Mouse (Mus musculus): ENCODE results near the gene Isca2. TPM values are rescaled to one million over a fixed set of nuclear protein-coding genes. Genes with fewer than 3 reads are reported as not detected.
A peak's percentile ranks its signal among the peaks of the same experiment; 100 is the strongest.

The Isca2 gene
- total RNA-seq, 2 experiments from 2014 or later = 51.6 to 64.3 TPM

GRCm38 (mm10) chr12:84809033-84809432, 36.0 kb downstream of the Isca2 start:
- Histone ChIP-seq H3K27ac (no peak overlapping the region), H3K4me3 (no peak overlapping the region)
- TF ChIP-seq CTCF (conservative IDR thresholded peaks at IDR 0.05) = no peak
- no peak for DNase-seq (ENCODE audit: low spot score in 2 of 2)

DNA sequence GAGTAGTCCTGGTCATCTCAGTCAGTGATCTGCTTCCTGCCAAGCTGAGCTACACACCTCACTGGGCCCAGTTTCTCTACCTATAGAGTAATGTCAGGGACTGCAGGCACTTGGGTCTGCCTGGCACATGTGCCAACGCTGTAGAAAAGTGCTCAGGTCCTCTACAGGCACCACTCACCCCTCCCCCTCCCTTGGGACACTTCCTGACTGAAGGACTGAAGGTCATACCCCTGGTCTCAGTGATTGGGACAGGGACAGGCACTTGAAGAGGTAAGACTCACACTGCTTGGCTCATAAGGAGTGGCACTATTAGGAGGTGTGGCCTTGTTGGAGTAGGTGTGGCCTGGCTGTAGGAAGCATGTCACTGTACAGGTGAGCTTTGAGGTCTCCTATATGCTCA, 37.8 kb downstream of the Isca2 start:
- no peak overlapping the region for H3K27ac ChIP-seq
- no peak for TF ChIP-seq CTCF (conservative IDR thresholded peaks at IDR 0.05)
- no peak overlapping the region for H3K4me3 ChIP-seq
- DNase-seq (ENCODE audit: low spot score in 2 of 2) = no peak

- H3K4me3 ChIP-seq = no peak overlapping the region
- DNase-seq (ENCODE audit: low spot score in 2 of 2) = no peak
- TF ChIP-seq CTCF (conservative IDR thresholded peaks at IDR 0.05) = no peak
- H3K27ac ChIP-seq = no peak overlapping the region
These were observed 38.5 kb downstream of the Isca2 start for GRCm38 (mm10) chr12:84811510-84811909.

DNA sequence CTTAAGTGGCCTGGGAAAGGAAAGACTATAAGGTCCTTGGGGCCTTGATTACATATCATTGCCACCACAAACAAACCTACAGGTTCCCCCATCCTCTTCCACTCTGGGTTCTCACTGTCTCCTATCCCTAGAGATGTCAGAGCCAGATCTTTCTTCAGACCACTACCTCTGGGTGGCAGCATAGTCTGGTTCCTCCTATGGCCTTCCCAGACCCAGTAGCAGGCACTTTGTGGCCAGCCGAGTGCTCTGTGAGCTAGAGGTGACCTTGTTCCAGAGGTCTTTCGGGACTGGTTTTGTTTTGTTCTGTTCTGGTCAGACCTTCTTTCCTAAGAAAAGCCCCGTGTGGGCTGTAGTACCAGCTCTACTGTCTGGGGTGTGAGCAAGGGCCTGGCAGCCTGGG, 39.0 kb downstream of the Isca2 start:
- TF ChIP-seq CTCF (conservative IDR thresholded peaks at IDR 0.05) = peak; percentile 61

GRCm38 (mm10) chr12:84813773-84814172, 40.7 kb downstream of the Isca2 start:
- H3K27ac ChIP-seq = no peak overlapping the region
- peak; percentile 36 for TF ChIP-seq CTCF (conservative IDR thresholded peaks at IDR 0.05)
- no peak for DNase-seq (ENCODE audit: low spot score in 2 of 2)
- H3K4me3 ChIP-seq = no peak overlapping the region

More for the DNA sequence above, 39.0 kb downstream of the Isca2 start:
- DNase-seq (ENCODE audit: low spot score in 2 of 2) = no peak
- Histone ChIP-seq H3K4me3 (no peak overlapping the region), H3K27ac (no peak overlapping the region)

DNA sequence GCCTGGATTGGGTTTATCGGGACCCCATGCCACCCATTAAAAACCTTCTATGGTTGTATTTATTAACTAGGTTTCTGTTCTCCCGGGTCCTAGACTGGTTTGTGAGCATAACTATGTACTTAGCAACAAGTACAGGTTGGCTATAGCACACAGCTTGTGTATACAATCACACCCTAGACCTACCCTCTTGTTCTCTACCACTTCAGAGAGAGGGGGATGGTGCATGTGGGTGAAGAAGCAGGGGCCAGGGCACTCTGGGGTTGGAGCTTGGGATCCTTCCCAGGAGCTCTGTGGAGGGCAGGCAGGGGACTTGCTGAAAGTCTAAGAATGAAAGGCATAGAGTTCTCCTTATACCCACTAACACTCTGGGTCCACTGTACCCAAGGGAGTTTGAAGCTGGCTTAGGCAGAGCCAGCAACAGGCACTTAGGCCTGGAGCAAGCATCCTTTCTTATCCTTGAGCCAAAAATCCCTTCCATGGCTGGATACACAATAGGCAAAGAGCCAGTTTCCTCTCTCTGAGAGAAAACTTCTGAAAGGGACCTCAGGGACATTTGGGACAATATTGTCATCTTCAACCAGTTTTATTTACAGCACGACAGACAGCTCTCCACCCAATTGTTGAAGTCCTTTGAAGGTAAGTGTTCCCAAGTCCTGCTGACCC, 41.7 kb downstream of the Isca2 start:
- no peak overlapping the region for H3K4me3 ChIP-seq
- no peak overlapping the region for H3K27ac ChIP-seq
- TF ChIP-seq CTCF (conservative IDR thresholded peaks at IDR 0.05) = no peak
- no peak for DNase-seq (ENCODE audit: low spot score in 2 of 2)

- DNase-seq (ENCODE audit: low spot score in 2 of 2) = no peak
- Histone ChIP-seq H3K27ac (no peak overlapping the region), H3K4me3 (no peak overlapping the region)
- peak; percentile 51 for TF ChIP-seq CTCF (conservative IDR thresholded peaks at IDR 0.05)
These were observed 45.4 kb downstream of the Isca2 start for GRCm38 (mm10) chr12:84818496-84818895.

DNA sequence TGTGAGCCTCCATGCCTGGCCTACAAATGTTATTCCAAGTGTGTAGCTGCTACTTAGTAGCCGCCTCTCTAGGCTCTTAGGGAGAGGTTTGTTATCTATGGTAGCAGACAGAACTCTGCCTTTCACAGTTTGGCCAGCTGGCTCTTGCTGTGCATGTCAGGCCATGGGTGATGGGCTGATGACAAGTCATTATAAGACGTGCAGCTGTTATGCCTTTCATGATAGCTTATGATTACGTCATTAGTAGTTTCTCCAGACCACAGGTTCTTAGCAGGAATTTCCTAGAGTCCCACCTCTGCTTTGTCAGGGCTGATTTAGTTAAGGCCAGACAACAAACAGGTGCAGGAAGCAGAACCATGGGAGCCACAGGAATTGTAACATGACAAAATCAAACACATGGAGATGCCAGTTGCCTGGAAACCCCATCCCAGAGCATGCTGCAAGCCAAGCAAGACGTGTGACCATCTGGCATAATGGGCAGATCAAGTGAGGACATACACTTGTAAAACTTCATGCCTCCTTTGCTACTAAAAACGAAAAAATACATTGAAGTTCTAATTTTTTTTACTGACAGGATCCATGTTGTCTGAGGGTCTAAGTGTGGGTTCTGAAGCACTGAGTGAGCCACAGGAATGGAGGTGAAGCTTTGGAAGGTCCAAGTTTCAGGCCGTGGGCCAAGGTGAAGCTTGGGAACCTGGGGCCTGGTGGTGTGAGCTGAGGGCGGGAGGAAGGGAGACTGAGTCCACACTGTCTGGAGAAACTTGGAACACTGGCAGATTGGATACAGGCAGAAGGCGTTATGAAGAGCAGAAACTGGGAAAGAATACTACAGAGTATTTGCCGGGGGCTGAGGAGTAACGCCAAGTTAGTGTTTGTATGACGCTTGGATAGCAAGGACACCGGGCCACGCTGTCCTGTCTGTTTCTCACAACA, 46.5 kb downstream of the Isca2 start:
- Histone ChIP-seq H3K27ac (0 out of 2 replicates have a peak overlapping the region, but pooled peaks have one; percentile 23), H3K4me3 (no peak overlapping the region)
- peak; percentile 59 to 73 for DNase-seq (ENCODE audit: low spot score in 2 of 2)
- no peak for TF ChIP-seq CTCF (conservative IDR thresholded peaks at IDR 0.05)

GRCm38 (mm10) chr12:84823601-84824000, 50.5 kb downstream of the Isca2 start:
- Histone ChIP-seq H3K27ac (no peak overlapping the region), H3K4me3 (no peak overlapping the region)
- TF ChIP-seq CTCF (conservative IDR thresholded peaks at IDR 0.05) = no peak
- no peak for DNase-seq (ENCODE audit: low spot score in 2 of 2)

DNA sequence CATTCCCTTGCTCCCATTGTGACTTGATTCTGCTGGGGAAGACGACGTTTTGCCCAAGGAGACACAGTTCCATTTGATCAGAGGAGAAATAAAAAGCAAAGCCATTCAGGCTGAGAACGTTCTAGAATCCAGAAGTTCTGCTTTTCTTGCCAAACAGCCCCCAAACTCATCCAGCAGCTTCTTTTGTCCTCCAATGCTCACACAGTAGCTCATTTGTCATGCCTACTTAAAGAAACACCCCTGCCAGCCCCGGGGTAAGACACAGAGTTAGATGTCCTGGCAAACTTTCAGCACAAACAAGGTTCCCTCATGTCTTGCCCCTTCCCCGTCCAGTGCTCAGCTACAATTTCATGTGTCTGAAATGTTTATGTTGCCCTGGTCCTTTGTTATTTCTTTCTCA, 51.2 kb downstream of the Isca2 start:
- TF ChIP-seq CTCF (conservative IDR thresholded peaks at IDR 0.05) = no peak
- Histone ChIP-seq H3K4me3 (no peak overlapping the region), H3K27ac (no peak overlapping the region)
- no peak for DNase-seq (ENCODE audit: low spot score in 2 of 2)

Other genes with a start within 250 kb of the Isca2 start
- gene Vsx2, start 203.5 kb upstream of the Isca2 start, total RNA-seq (2021) = under 1 TPM; 0.27 to 0.28 TPM
- 10 to 100 TPM; 15.6 to 17.6 TPM for gene Abcd4, start 155.8 kb upstream of the Isca2 start, total RNA-seq (2021)
- gene Vrtn, start 132.2 kb upstream of the Isca2 start, total RNA-seq (2021) = not detected
- gene Syndig1l, start 74.4 kb upstream of the Isca2 start, total RNA-seq (2021) = 1 to 10 TPM; 7.4 to 8.7 TPM
- 10 to 100 TPM; 25.9 to 28.2 TPM for gene Npc2, start 99 bp upstream of the Isca2 start, total RNA-seq (2021)
- under 1 TPM; 0.26 to 0.71 TPM for gene Ltbp2, start 103.3 kb downstream of the Isca2 start, total RNA-seq (2021)
- 10 to 100 TPM; 33.8 to 34.7 TPM for gene Fcf1, start 197.6 kb downstream of the Isca2 start, total RNA-seq (2021)
- gene Arel1, start 197.6 kb downstream of the Isca2 start, total RNA-seq (2021) = 100 to 1,000 TPM; 108 to 115 TPM
- 100 to 1,000 TPM; 129 to 146 TPM for gene Ylpm1, start 223.1 kb downstream of the Isca2 start, total RNA-seq (2021)